Mouse (Mus musculus): ENCODE results near the gene Cbll1.

DNA sequence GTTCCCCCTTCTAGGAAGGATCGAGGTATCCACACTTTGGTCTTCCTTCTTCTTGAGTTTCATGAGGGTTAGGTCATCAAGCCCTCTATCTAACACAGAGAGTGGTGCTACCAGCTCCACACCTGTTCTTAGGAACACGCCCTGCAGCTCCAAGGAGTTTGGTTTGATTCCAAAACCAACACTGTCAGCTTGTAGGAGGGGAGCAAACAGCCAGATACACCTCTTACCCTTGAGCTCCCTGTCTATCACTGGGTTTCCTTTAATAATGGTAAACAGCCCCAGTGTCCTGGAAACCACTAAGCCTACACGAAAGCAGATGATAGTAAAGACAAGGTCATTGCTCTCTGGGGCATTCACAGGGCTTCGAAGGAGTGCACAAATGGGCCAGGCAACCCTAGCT is 40.9 kb downstream of the Cbll1 start:
- no peak for TF ChIP-seq CTCF (conservative IDR thresholded peaks at IDR 0.05; ENCODE audit: insufficient read depth, insufficient read length, low read depth, low read length)
- no peak for TF ChIP-seq POLR2A (IDR thresholded peaks at IDR 0.05; ENCODE audit: low read depth, low read length)
